Mouse (Mus musculus) gastrocnemius, postnatal 10 days (tissue): ENCODE measurements around the gene Ces2h. TPM values are rescaled to one million over a fixed set of nuclear protein-coding genes. Genes with fewer than 3 reads are reported as not detected.
"Not testable (repeated sequence)": the region's sequence is repeated elsewhere in the genome, so short reads cannot be mapped to it uniquely, and the experiment has no call there.

ENCODE experiments used
- DNase-seq: peaks from one replicate; pipeline ENCODE4 v3.0.0; 2021; ENCODE audit warnings: mixed read lengths
- long read RNA-seq, 2 experiments: library from polyadenylated mRNA; stranded (forward); transcript quantifications; one replicate each; pipeline ENCODE4 v2.0.0; 2021
- total RNA-seq, 2 experiments: library from RNA; stranded (reverse); gene quantifications; 2 replicates each; pipeline ENCODE4 v1.2.3; 2021

Gene Ces2h
- total RNA-seq, result not detected
- long read RNA-seq, experiment 1, result 0 reads
- long read RNA-seq, experiment 2, result 0 reads

- DNase-seq, result no peak
These were observed at the start of gene Ces2h for GRCm38 (mm10) chr8:105000586-105000985. TSS of gene Ces2h (plus strand) at chr8:105000853.

DNA sequence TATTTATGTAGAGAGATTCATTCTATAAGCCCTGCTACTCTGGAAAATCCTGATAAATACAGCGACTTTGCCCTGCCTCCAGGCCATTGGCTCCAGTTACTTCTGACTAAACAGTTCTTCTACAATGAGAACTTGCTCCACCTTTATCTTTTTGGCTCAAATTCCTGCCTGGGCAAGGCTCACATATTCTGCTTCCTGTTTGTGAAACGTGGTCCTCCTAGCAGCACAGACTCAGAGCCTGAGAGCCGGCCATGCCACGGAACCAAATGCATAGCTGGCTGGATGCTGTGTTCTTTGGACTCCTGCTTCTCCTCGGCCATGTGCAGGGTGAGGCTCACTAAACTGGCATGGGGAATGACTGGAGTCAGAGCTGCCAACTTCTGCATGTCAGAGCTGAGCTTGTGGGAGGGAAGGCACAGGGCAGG is 39.1 kb upstream of the Ces2h start, which contains the start of gene Ces2g:
Gene Ces2g, plus strand, starts transcription at position 182 of the 425 bp plus-strand sequence.
- DNase-seq, result no peak

DNA sequence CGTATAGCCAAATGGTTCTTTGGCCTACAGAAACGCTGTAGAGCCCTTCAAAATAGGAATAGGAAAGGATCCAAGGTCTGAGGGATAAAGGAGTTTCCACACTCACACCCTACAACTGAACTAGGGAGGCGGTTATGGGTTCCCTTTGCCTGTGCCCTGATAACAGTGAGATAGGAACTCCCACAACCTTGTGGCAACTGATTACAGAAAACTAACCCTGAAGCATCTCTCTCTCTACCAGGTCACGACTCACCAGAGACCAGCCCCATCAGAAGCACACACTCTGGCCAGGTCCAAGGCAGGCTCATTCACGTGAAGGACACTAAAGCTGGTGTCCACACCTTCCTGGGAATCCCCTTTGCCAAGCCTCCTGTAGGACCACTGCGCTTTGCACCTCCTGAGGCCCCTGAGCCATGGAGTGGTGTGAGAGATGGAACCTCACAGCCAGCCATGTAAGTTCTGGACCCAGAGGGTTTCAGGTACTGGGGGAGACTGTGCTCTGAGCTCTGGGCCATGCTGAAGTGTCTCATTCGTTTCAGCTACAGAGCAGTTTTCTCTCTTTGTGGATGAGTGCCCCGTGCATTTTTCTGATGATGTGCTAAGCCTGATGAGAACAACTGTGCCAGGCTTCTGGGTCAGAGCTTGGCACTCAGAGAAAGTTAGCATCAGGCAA is 38.3 kb upstream of the Ces2h start:
- DNase-seq, result no peak

GRCm38 (mm10) chr8:104963375-104963894 is 37.2 kb upstream of the Ces2h start:
- no peak for DNase-seq

DNA sequence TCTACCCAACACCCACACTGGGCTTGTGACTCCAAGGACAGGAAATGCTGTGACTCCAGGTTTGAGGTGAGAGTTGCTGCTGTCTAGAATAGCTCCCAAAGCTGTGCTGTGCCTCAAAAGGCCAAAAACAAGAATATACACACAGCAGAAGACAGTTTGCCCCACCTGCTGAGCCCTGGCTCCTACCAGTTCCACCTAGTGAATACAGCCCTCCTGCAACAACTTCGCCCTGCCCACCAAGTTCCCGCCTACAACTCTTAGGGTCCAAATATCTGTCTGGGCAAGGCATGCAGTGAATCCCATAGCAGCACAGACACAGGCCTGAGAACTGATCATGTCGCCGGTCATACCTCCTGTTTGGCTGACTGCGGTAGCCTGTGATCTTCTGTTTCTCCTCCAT is 16.5 kb upstream of the Ces2h start:
- DNase-seq, result no peak

GRCm38 (mm10) chr8:104984942-104985341 is 15.7 kb upstream of the Ces2h start:
- DNase-seq, result no peak

- DNase-seq, result no peak
These were observed 2.5 kb upstream of the Ces2h start for GRCm38 (mm10) chr8:104998191-104998590.

DNA sequence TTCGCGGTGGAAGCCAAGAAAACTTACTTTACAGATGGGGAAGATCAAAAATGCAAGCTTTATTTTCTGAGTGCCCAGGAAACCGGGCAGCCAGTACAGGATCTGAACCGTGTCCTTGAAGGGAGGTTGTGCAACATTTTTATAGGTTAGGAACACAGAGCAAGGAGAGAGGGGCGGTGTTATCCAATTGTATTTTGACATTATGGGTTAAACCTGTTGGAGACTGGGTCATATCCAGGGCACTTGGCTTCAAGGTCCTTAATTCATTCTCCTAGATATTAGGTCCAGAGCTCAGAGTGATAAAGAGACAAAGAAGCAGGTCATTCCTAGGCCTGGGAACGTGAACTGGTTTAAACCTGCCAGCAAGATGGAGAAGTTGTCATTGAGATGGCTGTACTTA is 1.5 kb upstream of the Ces2h start:
- DNase-seq, result no peak

DNA sequence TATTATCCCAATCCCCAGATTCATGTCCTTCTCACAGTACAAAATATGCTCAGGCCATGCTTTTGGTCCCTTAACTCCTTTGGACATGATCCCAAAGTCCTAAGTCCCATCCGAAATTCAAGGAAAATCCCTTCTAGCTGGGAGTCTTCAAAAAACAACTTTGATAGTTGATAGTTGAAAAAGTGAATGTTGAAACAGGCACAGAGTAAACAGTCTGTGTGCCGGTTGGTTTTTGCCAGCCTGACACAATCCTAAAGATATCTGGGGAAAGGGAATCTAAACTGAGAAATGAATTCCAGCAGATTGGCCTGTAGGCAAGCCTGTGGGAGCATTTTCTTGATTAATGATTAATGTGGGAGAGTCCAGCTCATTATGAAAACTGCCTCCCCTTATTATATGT is 9.3 kb downstream of the Ces2h start:
- DNase-seq, result no peak

DNA sequence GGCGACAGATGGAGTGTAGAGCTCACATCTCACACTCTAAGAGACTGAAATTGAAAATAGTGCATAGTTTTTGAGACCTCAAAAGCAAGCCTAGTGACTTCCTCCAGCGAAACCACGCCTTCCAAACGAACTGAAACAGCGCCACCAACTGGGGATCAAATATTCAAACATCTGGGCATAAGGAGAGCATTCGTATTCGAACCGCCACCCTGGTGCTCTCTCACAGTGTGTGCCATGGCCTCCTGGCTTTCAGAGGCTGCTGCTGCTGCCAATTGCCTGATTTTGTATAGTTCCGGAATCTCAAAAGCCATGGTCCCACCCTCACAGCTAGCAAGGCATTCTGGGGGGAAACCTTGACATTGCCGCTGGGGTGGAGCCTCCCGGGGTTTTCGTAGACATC is 10.5 kb downstream of the Ces2h start:
- DNase-seq, result no peak

DNA sequence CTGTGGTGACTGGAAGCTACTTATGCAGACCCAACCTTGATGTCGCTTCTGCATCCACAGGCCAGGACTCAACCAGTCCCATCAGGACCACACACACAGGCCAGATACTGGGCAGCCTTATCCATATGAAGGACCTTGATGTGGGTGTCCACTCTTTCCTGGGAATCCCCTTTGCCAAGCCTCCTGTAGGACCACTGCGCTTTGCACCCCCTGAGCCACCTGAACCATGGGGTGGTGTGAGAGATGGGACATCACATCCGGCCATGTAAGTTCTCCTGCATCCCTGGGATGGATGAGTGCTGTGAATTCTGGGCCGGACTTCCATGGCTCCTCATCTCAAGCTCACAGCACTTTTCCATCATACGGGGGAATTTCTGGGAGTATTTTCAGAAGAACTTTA is 13.7 kb downstream of the Ces2h start:
- no peak for DNase-seq

GRCm38 (mm10) chr8:105021954-105022353 is 21.3 kb downstream of the Ces2h start:
- DNase-seq, result no peak

GRCm38 (mm10) chr8:105023087-105023486 is 22.4 kb downstream of the Ces2h start:
- no peak for DNase-seq

- no peak for DNase-seq
These were observed 24.4 kb downstream of the Ces2h start for GRCm38 (mm10) chr8:105025050-105025449.

GRCm38 (mm10) chr8:105043510-105043909 is 42.9 kb downstream of the Ces2h start:
- no peak for DNase-seq

GRCm38 (mm10) chr8:105045824-105046401 is 45.3 kb downstream of the Ces2h start:
- DNase-seq, result no peak

DNA sequence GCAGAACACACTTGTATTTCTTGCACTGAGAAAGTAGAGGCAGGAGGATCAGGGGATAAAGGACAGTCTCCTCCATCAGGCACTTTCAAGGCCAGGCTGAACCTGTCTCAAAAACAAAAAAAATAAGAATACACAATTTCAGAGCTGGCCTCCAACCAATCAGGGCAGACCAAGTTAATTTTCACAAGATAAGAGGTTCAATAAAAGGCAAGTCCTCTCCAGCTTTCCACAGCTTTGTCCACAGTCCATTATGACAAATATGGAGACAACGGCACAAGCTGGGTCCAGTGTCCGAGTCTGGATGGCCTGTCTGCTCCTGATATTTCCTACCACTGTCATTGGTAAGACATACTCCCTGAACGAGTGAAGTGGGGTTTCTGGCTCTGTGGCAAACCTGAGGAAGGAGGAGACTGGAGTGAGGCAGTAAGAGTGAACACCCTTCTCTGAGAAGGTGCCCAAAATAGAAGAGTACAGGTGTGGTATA is 47.8 kb downstream of the Ces2h start, which contains the start of gene Ces3a:
Gene Ces3a, plus strand, starts transcription at position 231 of the 484 bp plus-strand sequence.
- DNase-seq, result no peak

DNA sequence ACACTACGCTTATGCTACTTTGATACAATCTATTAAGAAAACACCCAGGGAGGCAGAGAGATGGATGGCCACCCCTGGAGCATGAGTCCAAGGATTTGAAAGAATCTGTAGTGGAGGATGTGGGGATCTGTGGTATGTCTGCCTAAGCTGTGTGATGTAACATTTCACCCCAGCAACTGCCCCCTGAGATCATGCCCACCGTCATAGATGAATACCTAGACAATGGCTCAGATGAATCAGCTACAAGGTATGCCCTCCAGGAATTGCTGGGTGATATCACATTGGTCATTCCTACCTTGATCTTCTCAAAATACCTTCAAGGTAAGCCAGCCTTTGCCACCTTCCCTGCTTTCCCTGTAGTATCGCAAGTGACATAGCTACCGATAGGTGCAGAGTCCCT is 55.6 kb downstream of the Ces2h start:
- DNase-seq, result no peak

DNA sequence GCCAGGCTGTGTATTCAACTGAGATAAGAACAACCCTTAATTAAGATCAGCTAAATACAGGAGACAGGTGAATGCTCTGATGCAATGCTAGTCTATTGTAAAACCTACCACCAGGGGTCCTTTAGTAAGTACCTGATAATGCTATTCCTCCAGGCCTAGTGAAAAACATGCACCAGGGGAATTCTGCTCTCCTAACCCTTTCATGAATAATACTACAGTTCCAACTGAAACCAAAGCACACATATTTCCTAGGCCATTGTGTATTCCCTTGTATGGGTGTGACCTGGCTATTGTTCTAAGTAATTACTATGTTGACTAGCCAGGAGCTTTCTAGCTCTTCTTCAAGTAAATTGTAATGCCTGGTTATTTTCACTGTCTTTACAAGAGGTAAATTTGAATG is 59.4 kb downstream of the Ces2h start:
- no peak for DNase-seq

DNA sequence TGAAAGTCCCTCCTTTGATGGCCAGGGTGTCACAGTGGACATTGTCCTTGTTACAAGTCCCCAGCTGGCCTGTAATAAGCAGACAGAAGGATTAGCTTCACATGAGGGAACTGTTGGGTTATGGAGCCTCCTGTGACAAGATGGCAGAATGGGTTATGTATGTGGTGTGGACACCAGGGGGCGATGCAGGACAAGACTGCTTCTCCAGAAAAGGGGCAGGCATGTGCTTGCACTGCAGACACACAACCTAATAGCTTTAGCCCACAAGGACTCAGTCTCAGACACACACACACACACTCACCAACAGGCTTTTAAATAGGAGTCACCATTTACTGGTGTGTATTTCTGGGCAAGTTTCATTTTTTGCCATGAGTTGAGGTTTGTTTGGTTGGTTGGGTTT is 66.1 kb downstream of the Ces2h start:
- peak; percentile 38 for DNase-seq

GRCm38 (mm10) chr8:105067905-105068304 is 67.3 kb downstream of the Ces2h start:
- DNase-seq, result not testable (repeated sequence)

DNA sequence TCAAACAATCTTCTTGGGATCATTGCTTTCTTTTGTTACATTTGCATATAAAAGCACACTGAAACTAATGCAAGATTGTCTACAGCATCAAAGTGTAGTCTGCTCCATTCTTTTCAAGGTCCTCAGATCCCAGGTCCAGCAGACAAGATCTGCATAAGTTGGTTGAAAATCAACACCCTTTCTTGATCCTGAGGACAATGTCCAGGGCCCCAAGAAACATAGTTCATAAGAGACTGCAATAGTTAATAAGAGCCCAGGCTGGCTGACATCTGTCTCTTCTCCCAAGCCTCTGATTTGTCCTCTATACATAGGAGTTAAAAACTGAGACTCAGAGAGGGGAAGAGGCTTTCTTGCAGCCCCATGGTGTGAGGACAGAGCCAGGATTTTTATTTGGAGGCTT is 68.3 kb downstream of the Ces2h start:
- no peak for DNase-seq
